Mouse (Mus musculus) liver, embryonic 13.5 days (tissue): ENCODE data around the gene Abcf2. TPM values are rescaled to one million over a fixed set of nuclear protein-coding genes. Genes with fewer than 3 reads are reported as not detected.
A peak's percentile ranks its signal among the peaks of the same experiment; 100 is the strongest.
"Not testable (repeated sequence)": the region's sequence is repeated elsewhere in the genome, so short reads cannot be mapped to it uniquely, and the experiment has no call there.

Experiments
- ATAC-seq: fragments of 200-750 bp; cut with Nextera tagmentation; 2 replicates; pipeline ENCODE4 v1.8.0; 2017; ENCODE audit warnings: low read depth, mild to moderate bottlenecking, moderate number of reproducible peaks, moderate library complexity
- DNase-seq: peaks from one replicate; pipeline ENCODE4 v3.0.0; 2022
- H3K27ac ChIP-seq: fragments of 300-500 bp; sonication (generic); 2 replicates; pipeline ENCODE4 v1.5.1; 2015; ENCODE audit warnings: moderate library complexity, mild to moderate bottlenecking, inconsistent platforms
- H3K27me3 ChIP-seq: fragments of 300-500 bp; sonication (generic); 2 replicates; pipeline ENCODE4 v1.6.1; 2015; ENCODE audit warnings: mild to moderate bottlenecking, inconsistent platforms
- H3K36me3 ChIP-seq: fragments of 300-500 bp; sonication (generic); 2 replicates; pipeline ENCODE4 v1.6.1; 2015; ENCODE audit warnings: mild to moderate bottlenecking, inconsistent platforms
- H3K4me1 ChIP-seq: fragments of 300-500 bp; sonication (generic); replicated peaks from 2 replicates; pipeline ENCODE4 v1.6.1; 2015; ENCODE audit warnings: inconsistent platforms
- H3K4me2 ChIP-seq: fragments of 300-500 bp; sonication (generic); 2 replicates; pipeline ENCODE4 v1.6.1; 2015; ENCODE audit warnings: inconsistent platforms, mild to moderate bottlenecking, moderate library complexity
- H3K4me3 ChIP-seq: fragments of 300-500 bp; sonication (generic); replicated peaks from 2 replicates; pipeline ENCODE4 v1.5.1; 2015; ENCODE audit warnings: mild to moderate bottlenecking, inconsistent platforms
- H3K9ac ChIP-seq: fragments of 300-500 bp; sonication (generic); 2 replicates; pipeline ENCODE4 v1.6.1; 2015; ENCODE audit warnings: mild to moderate bottlenecking, inconsistent platforms
- H3K9me3 ChIP-seq: fragments of 300-500 bp; sonication (generic); replicated peaks from 2 replicates; pipeline ENCODE4 v1.6.1; 2016; ENCODE audit warnings: inconsistent platforms
- WGBS: fragments of 180-500 bp; shearing (Covaris S2); methylation state at CpG from one replicate; pipeline ENCODE4 v1.1.7; 2015; ENCODE audit not compliant: insufficient replicate concordance; 5-methylcytosine and 5-hydroxymethylcytosine counted together
- polyA plus RNA-seq: library from polyadenylated mRNA; unstranded; fragments of >200 nt; fragmentation: Nextera tagmentation; extraction: Ambion mirVana; gene quantifications from 2 replicates; pipeline ENCODE4 v1.2.1, GENCODE M21; 2015

Abcf2 gene
- polyA plus RNA-seq, 1 experiment from 2014 or later, result 72.6 TPM

- Histone ChIP-seq H3K4me2 (peak overlapping the region; percentile 95), H3K9me3 (no peaks in the 10 kb centered on the region), H3K4me3 (peak overlapping the region; percentile 81), H3K27me3 (no peaks in the 10 kb centered on the region), H3K4me1 (peaks cover 29% of the 10 kb centered on the region), H3K36me3 (peaks cover 47% of the 10 kb centered on the region), H3K9ac (peak overlapping the region; percentile 92; the same call in 1 of the 2 replicates), H3K27ac (no peak overlapping the region)
- WGBS, result 82% methylated on average over 1 of the region's 1 CpGs
- DNase-seq, result no peak
- no peak for ATAC-seq
These were observed 1.3 kb downstream of the Abcf2 start for GRCm38 (mm10) chr5:24575948-24576347.

GRCm38 (mm10) chr5:24556709-24557108, 20.6 kb downstream of the Abcf2 start, which contains the start of gene 4931409K22Rik:
TSS of gene 4931409K22Rik (minus strand) at chr5:24556809.
- Histone ChIP-seq H3K27ac (no peak within 1 kb of the TSS), H3K9me3 (no peaks in the 10 kb centered on the region), H3K36me3 (no peaks in the 10 kb centered on the region), H3K9ac (no peak within 1 kb of the TSS), H3K4me3 (no peak within 1 kb of the TSS), H3K27me3 (peaks cover 26% of the 10 kb centered on the region), H3K4me1 (no peaks in the 10 kb centered on the region), H3K4me2 (no peak within 1 kb of the TSS)
- 45% methylated on average over 2 of the region's 2 CpGs for WGBS
- no peak for ATAC-seq
- no peak for DNase-seq

- 78% methylated on average over 7 of the region's 7 CpGs for WGBS
- not testable (repeated sequence) for DNase-seq, H3K9me3 ChIP-seq, H3K27ac ChIP-seq, H3K9ac ChIP-seq, H3K4me1 ChIP-seq, ATAC-seq, H3K4me2 ChIP-seq, H3K36me3 ChIP-seq, H3K4me3 ChIP-seq
- H3K27me3 ChIP-seq, result peaks cover 40% of the 10 kb centered on the region
These were observed 21.9 kb downstream of the Abcf2 start for GRCm38 (mm10) chr5:24555335-24555734.

GRCm38 (mm10) chr5:24553621-24554244, 23.5 kb downstream of the Abcf2 start:
- peaks cover 48% of the 10 kb centered on the region for H3K27me3 ChIP-seq
- no peak overlapping the region for H3K4me2 ChIP-seq
- no peaks in the 10 kb centered on the region for H3K36me3 ChIP-seq
- ATAC-seq (no peak), DNase-seq (no peak)
- no peak overlapping the region for H3K27ac ChIP-seq
- WGBS, result 52% methylated on average over 5 of the region's 5 CpGs
- H3K9me3 ChIP-seq, result no peaks in the 10 kb centered on the region
- peaks cover 6% of the 10 kb centered on the region for H3K4me1 ChIP-seq
- no peak overlapping the region for H3K4me3 ChIP-seq
- no peak overlapping the region for H3K9ac ChIP-seq

GRCm38 (mm10) chr5:24551317-24551688, 26.0 kb downstream of the Abcf2 start:
- H3K9ac ChIP-seq, result no peak overlapping the region
- H3K27me3 ChIP-seq, result peaks cover 48% of the 10 kb centered on the region
- H3K27ac ChIP-seq, result no peak overlapping the region
- H3K9me3 ChIP-seq, result no peaks in the 10 kb centered on the region
- H3K4me2 ChIP-seq, result no peak overlapping the region
- 37% methylated on average over 2 of the region's 2 CpGs for whole genome bisulfite sequencing
- peaks cover 6% of the 10 kb centered on the region for H3K4me1 ChIP-seq
- DNase-seq, result no peak
- no peaks in the 10 kb centered on the region for H3K36me3 ChIP-seq
- H3K4me3 ChIP-seq, result no peak overlapping the region
- ATAC-seq, result no peak

- Histone ChIP-seq H3K9me3 (no peaks in the 10 kb centered on the region), H3K27ac (no peak overlapping the region), H3K4me1 (peaks cover 6% of the 10 kb centered on the region), H3K27me3 (peaks cover 48% of the 10 kb centered on the region), H3K36me3 (no peaks in the 10 kb centered on the region), H3K4me3 (no peak overlapping the region), H3K9ac (no peak overlapping the region), H3K4me2 (no peak overlapping the region)
- no peak for ATAC-seq
- 30% methylated on average over 26 of the region's 26 CpGs for WGBS
- no peak for DNase-seq
These were observed 26.5 kb downstream of the Abcf2 start for GRCm38 (mm10) chr5:24550598-24551316.

GRCm38 (mm10) chr5:24542643-24543042, 34.6 kb downstream of the Abcf2 start:
- ATAC-seq (no peak), DNase-seq (no peak)
- H3K9ac ChIP-seq, result no peak overlapping the region

GRCm38 (mm10) chr5:24541144-24541569, 36.1 kb downstream of the Abcf2 start:
- Histone ChIP-seq H3K4me3 (no peak overlapping the region), H3K9ac (no peak overlapping the region), H3K27ac (no peak overlapping the region), H3K9me3 (no peaks in the 10 kb centered on the region), H3K27me3 (peaks cover 22% of the 10 kb centered on the region), H3K36me3 (no peaks in the 10 kb centered on the region), H3K4me2 (0 out of 2 replicates have a peak overlapping the region, but pooled peaks have one; percentile 23), H3K4me1 (peaks cover 11% of the 10 kb centered on the region)
- ATAC-seq, result no peak
- no peak for DNase-seq
- 15% methylated on average over 6 of the region's 6 CpGs for WGBS

More at GRCm38 (mm10) chr5:24542643-24543042, 34.6 kb downstream of the Abcf2 start:
- Histone ChIP-seq H3K4me2 (no peak overlapping the region), H3K27ac (no peak overlapping the region), H3K4me1 (peaks cover 11% of the 10 kb centered on the region), H3K4me3 (no peak overlapping the region), H3K9me3 (no peaks in the 10 kb centered on the region), H3K27me3 (peaks cover 14% of the 10 kb centered on the region), H3K36me3 (no peaks in the 10 kb centered on the region)
- 58% methylated on average over 7 of the region's 7 CpGs for WGBS

- 16% methylated on average over 14 of the region's 14 CpGs for WGBS
- DNase-seq, result no peak
- Histone ChIP-seq H3K9me3 (no peaks in the 10 kb centered on the region), H3K27ac (no peak within 1 kb of the TSS), H3K4me3 (no peak within 1 kb of the TSS), H3K4me2 (peak within 1 kb of the TSS; percentile 23; the same call in 1 of the 2 replicates), H3K4me1 (peaks cover 11% of the 10 kb centered on the region), H3K9ac (no peak within 1 kb of the TSS), H3K36me3 (no peaks in the 10 kb centered on the region), H3K27me3 (peaks cover 24% of the 10 kb centered on the region)
- ATAC-seq, result peak; percentile 36
These were observed 36.7 kb downstream of the Abcf2 start, which contains the start of gene Asb10 for GRCm38 (mm10) chr5:24540387-24541143. TSS of gene Asb10 (minus strand) at chr5:24540978.

- Histone ChIP-seq H3K4me3 (no peak overlapping the region), H3K36me3 (no peaks in the 10 kb centered on the region), H3K27me3 (peaks cover 24% of the 10 kb centered on the region), H3K4me2 (no peak overlapping the region), H3K4me1 (peaks cover 11% of the 10 kb centered on the region), H3K9me3 (no peaks in the 10 kb centered on the region), H3K27ac (no peak overlapping the region), H3K9ac (no peak overlapping the region)
- no peak for DNase-seq
- ATAC-seq, result no peak
- WGBS, result 62% methylated on average over 22 of the region's 22 CpGs
These were observed 37.5 kb downstream of the Abcf2 start for GRCm38 (mm10) chr5:24539571-24540296.

- no peak for DNase-seq
- 58% methylated on average over 16 of the region's 16 CpGs for WGBS
These were observed 39.6 kb downstream of the Abcf2 start for GRCm38 (mm10) chr5:24537618-24538017.

More at GRCm38 (mm10) chr5:24537618-24538017, 39.6 kb downstream of the Abcf2 start:
- ATAC-seq, result no peak
- no peak overlapping the region for H3K4me3 ChIP-seq
- no peaks in the 10 kb centered on the region for H3K36me3 ChIP-seq
- H3K4me1 ChIP-seq, result peaks cover 11% of the 10 kb centered on the region
- no peaks in the 10 kb centered on the region for H3K9me3 ChIP-seq
- no peak overlapping the region for H3K9ac ChIP-seq
- no peak overlapping the region for H3K4me2 ChIP-seq
- H3K27ac ChIP-seq, result no peak overlapping the region
- H3K27me3 ChIP-seq, result peaks cover 36% of the 10 kb centered on the region
